Comparison of ENCODE assay signal across 8 mouse cellular contexts in the genomic region with DNA sequence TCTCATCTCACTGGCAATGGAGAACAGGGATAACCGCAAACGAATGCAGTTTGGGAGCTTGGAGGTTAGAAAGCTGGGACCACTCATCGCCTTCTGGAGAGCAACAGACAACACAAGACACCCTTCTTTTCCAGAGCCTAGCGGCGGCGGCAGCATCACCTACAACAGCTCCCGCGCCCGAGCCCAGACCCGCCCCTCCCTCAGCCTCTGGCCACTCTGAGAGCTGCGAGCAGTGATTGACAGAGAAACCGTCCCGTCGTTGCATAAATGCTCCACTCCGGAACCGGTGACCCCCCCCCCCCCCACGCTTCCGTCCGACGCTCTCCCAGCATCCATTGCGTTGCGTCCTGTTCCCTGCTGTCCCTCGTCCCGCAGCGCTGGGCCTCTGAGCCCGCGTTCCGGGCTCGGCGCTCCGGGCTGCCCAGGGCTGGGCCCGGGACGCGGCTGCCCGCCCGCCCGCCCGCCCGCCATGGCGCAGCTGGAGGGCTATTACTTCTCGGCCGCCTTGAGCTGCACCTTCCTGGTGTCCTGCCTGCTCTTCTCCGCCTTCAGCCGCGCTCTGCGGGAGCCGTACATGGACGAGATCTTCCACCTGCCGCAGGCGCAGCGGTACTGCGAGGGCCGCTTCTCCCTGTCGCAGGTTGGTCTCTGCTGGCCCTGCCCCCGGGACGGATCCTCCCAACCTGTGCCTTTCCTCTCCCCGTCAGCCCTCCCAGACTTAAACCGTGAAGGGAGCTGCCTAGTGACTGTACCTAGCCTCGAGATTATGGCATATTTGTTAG. TPM values are rescaled to one million over a fixed set of nuclear protein-coding genes. Genes with fewer than 3 reads are reported as not detected.
DNase-seq lines count a peak whose midpoint lies in the region; ATAC-seq and TF ChIP-seq lines count a peak whose summit lies in the region.

TSS of gene Alg10b (plus strand) at position 343 of the 782 bp plus-strand sequence.

- no peaks in the 10 kb centered on the region for H3K27me3 ChIP-seq in hindbrain, postnatal 0 days (ENCODE audit: insufficient read depth, low read length)
- H3K27me3 ChIP-seq in megakaryocyte, embryonic 14.5 days (replicated peaks): no peaks in the 10 kb centered on the region

- no peaks in the 10 kb centered on the region for H3K9me3 ChIP-seq in hindbrain, postnatal 0 days (ENCODE audit: low read length)
- H3K9me3 ChIP-seq in megakaryocyte, embryonic 14.5 days: no peaks in the 10 kb centered on the region

- H3K4me1 ChIP-seq in hindbrain, postnatal 0 days (ENCODE audit: insufficient read depth, low read length): peaks cover 6% of the 10 kb centered on the region; the same call in 1 of the 2 replicates
- H3K4me1 ChIP-seq in megakaryocyte, embryonic 14.5 days: peaks cover 28% of the 10 kb centered on the region

- ATAC-seq in common myeloid progenitor, adult 5-6 weeks (replicated peaks; ENCODE audit: low read depth, poor library complexity, severe bottlenecking): peak; percentile 99
- ATAC-seq in hindbrain, postnatal 0 days: peak; percentile 100

- intact Hi-C loops in gastrocnemius, adult 2 months (cut with DNase I): no loop called here

- peak; percentile 97 for DNase-seq in ZHBTc4 (ENCODE audit: low read depth, low spot score)
- peak; percentile 92 for DNase-seq in gastrocnemius, adult 2 months
- DNase-seq in hindbrain, postnatal 0 days (ENCODE audit: low spot score): peak; percentile 97
- DNase-seq in left cerebral cortex, adult 8-10 months (ENCODE audit: low spot score in 2 of 2): peak; percentile 45 to 67
- DNase-seq in right cerebral cortex, postnatal 10 days (ENCODE audit: low spot score in 2 of 2): peak; percentile 91 to 92
- peak; percentile 65 for DNase-seq in urinary bladder, postnatal 25 days (ENCODE audit: low spot score)

- peak; percentile 32 for TF ChIP-seq CTCF in gastrocnemius, adult 2 months (IDR thresholded peaks at IDR 0.05)
- peak; percentile 53 for TF ChIP-seq CTCF in hindbrain, postnatal 0 days (IDR thresholded peaks at IDR 0.05; ENCODE audit: low read depth)

- peak within 1 kb of the TSS; percentile 92 for H3K27ac ChIP-seq in gastrocnemius, adult 2 months
- H3K27ac ChIP-seq in hindbrain, postnatal 0 days: peak within 1 kb of the TSS; percentile 90

- H3K4me2 ChIP-seq in hindbrain, postnatal 0 days (ENCODE audit: low read depth, low read length): peak within 1 kb of the TSS; percentile 77

- H3K4me3 ChIP-seq in gastrocnemius, adult 2 months: peak within 1 kb of the TSS; percentile 73
- peak within 1 kb of the TSS; percentile 64 for H3K4me3 ChIP-seq in hindbrain, postnatal 0 days (ENCODE audit: low read length)
- H3K4me3 ChIP-seq in megakaryocyte, embryonic 14.5 days (replicated peaks): peak within 1 kb of the TSS; percentile 98

- H3K36me3 ChIP-seq in hindbrain, postnatal 0 days (ENCODE audit: insufficient read depth, low read length): peaks cover 9% of the 10 kb centered on the region; the same call in 1 of the 2 replicates
- H3K36me3 ChIP-seq in megakaryocyte, embryonic 14.5 days (replicated peaks; ENCODE audit: low read length): peaks cover 32% of the 10 kb centered on the region

- 1% methylated on average over 57 of the region's 59 CpGs for WGBS in hindbrain, postnatal 0 days

- peak within 1 kb of the TSS; percentile 93 for H3K9ac ChIP-seq in hindbrain, postnatal 0 days (replicated peaks; ENCODE audit: low read length)

RNA-seq across cellular contexts. Expression of gene Alg10b, which starts in this region (rescaled TPM):
- total RNA-seq in common myeloid progenitor, adult 5-6 weeks (2017): 39.7 and 43.1 TPM in 2 replicates
- 10 to 100 TPM; 14.3 to 19.2 TPM for total RNA-seq in gastrocnemius, adult 2 months (2021)
- total RNA-seq in hindbrain, postnatal 0 days (2014; rRNA removed): 62.3 and 65.2 TPM in 2 replicates
- polyA plus RNA-seq in hindbrain, postnatal 0 days (2015; fragmentation: Nextera tagmentation; extraction: Ambion mirVana): 27.0 and 30.8 TPM in 2 replicates
- total RNA-seq in left cerebral cortex, adult 8-10 months (2022): 10 to 100 TPM; 23.4 to 27.8 (median 25.4) TPM
- 3.1 and 4.4 TPM in 2 replicates for polyA plus RNA-seq in megakaryocyte, embryonic 14.5 days (2012; ENCODE audit: insufficient read depth, low replicate concordance)

Comparison
In these comparisons a context has a peak if more than half of its experiments do, and no peak if none do; other contexts are left out.
1. Peak in every context shown above with its lines: DNase-seq, ATAC-seq, H3K4me3 ChIP-seq and H3K27ac ChIP-seq.